Mouse (Mus musculus) G1E-ER4 (cell line): ENCODE measurements around the gene Vangl1. TPM values are rescaled to one million over a fixed set of nuclear protein-coding genes. Genes with fewer than 3 reads are reported as not detected.

Experiments
- GATA1 ChIP-seq: IDR thresholded peaks from one replicate; pipeline ENCODE4 v1.8.0; 2012; ENCODE audit warnings: low read length, inconsistent platforms
- polyA plus RNA-seq: library from polyadenylated mRNA; stranded (reverse); fragments of >175 nt; gene quantifications from 2 replicates; pipeline ENCODE4 v1.2.3, GENCODE M21; 2012

Gene Vangl1
- polyA plus RNA-seq, 1 experiment = 65.1 TPM

DNA sequence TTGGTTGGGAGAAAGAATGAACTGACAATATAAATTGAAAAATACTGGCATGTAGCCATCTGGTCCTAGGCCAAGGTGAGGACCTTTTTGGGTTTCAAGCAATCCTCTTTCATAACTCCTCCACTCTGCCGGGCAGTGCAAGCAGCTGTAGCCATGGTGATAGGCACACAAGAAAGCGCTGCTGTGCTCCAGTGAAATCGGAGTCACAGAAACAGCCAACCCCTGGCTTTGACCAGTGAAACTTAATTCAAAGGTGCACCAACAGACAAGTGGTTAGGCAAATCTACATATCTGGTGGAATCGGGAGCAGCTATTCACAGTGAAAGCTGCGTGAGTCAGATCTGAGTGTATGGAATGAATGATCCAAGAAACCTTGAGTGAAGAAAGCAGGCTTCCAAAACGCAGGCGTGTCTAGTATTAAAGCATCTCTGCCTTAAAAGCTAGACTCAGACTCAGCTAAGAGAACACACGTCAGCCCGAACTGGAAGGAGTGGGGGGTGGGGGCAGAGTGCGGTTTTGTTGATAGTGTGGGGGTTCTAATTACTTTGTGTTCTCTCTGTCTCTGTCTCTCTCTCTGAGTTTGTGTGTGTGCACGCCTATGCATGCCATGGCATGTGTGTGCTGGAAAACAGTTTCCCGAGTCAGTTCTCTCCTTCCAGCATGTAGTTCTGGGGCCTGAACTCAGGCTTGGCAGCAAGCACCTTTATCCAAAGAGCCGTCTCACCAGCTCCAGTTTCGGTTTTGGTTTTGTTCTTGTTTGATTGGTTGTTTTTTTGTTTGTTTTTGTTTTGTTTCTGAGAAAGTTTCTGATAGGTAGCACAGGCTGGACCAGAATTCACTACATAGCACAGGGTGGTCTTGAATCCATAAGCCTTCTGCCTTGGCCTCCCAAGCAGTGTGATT lies 44.8 kb downstream of the Vangl1 start:
- no peak for TF ChIP-seq GATA1

DNA sequence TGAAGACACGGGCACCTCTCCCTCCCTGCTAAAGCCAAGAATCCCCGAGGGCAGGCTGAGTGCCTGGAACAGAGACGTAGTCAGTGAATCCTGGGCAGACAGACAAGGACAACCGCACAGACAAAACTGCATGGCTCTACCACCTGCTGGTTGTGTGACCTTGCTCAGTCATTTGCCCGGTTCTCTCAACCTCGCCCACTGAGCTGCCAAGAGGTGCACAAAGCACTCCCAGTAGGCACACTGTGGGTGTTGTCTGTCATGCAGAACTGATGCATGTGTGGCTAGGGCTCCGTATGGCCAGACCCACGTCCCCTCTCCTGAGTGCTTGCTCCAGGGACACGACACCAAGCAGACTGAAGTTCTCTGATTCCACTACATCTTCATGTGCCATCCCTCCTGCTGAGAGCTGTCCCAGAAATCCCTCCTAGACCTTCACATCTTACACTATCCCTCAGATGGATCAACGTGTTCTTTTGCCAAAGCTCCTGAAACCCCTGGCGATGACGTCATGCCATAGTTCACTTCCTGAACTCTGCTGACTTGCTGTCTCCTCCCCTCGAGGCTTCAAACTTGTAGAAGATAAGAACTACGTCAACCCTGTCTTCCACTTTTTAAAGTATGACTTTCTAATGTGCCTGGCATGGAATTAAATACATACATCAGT lies 45.6 kb downstream of the Vangl1 start:
- no peak for TF ChIP-seq GATA1

DNA sequence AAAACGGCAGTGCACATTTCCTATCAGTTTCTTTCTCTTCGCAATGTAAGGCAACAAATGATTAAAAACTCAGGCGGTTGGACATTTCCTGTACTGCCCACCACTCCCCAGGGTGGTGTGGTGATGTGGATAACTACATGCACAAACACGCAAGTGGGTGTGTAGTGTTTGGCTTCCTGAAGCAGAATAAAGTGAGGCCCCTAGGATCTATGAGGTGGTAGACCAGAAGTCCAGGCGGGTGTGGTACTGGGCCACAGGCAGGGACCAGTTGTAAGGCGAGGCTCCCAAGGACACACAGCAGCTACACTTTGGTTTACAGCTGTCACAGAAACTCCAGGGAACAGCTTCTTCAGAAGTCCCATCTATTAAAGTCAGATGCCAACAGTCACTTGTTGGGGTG lies 46.8 kb downstream of the Vangl1 start:
- no peak for TF ChIP-seq GATA1

DNA sequence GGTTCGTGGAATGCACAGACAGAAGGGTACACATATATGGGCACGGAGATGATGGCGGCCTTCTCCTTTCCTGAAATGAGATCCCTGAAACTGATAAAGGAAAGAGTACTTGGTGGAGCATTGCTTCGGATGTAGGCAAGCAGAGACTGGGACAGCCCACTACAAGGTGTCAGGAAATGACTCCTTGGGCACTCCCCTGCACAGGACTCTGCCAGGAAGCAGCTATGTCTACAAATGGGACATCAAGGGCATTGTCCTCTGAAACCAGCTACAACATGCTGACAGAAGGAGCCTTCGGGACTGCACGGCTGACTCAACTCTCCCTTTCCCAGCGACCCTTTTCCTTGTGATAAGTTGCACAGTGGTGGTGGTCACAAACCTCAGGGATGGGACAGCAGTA lies 47.8 kb downstream of the Vangl1 start:
- no peak for TF ChIP-seq GATA1

DNA sequence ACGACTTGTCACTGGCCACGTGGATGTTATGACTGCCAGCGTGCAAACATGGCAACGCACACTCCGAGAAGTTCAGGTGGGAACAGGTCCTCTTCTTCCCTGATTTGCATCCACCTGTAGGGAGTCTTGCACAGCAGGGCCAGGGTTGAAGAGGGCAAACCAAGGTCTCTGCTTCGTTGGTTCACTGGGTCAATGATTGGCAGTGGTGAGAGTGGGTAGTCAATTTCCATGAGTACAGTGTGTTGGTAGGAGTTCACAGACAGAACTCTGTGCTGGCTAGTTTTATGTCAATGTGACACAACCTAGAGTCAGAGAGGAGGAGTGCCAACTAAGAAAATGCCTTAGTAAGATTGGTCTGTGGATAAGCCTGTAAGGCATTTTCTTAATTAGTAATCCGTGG lies 50.4 kb downstream of the Vangl1 start:
- no peak for TF ChIP-seq GATA1

DNA sequence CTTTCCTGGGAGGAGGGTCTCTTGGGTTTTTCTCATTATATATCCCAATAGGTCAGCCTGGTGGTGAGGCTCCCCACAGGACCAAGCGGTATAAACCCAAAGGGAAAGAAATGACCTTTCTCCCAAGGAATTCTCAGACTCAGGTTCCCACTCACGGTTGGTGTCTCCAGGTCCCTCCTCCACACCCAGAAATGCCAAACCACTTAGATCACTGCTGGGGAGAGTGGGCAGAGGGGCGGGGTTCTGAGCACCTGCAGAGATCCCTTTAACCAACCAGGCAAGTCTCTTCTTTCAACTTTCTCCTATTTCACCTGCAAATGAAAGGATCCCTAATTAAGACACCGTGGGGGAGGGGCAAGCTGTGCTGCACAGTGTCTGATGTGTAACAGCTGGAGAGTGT lies 51.6 kb downstream of the Vangl1 start:
- TF ChIP-seq GATA1 = no peak

DNA sequence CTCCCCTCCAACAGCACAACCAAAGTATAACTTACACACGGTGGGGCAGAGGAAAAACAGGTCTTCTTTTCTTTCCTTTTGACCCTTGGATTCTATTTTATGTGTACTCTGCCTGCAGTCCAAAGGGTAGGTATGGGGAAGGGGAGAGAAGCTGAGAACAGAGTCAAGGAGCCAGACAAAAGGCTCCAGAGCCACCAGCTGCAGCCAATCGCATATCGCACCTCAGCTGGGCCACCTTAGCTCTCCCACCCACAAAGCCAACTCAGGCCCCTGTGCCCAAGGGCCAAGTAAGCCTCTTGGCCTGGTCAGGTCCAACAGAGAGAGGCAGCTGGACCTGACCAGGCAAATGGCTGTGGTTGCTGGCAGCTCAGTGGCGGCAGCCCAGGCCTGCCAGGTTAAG lies 52.0 kb downstream of the Vangl1 start:
- no peak for TF ChIP-seq GATA1

DNA sequence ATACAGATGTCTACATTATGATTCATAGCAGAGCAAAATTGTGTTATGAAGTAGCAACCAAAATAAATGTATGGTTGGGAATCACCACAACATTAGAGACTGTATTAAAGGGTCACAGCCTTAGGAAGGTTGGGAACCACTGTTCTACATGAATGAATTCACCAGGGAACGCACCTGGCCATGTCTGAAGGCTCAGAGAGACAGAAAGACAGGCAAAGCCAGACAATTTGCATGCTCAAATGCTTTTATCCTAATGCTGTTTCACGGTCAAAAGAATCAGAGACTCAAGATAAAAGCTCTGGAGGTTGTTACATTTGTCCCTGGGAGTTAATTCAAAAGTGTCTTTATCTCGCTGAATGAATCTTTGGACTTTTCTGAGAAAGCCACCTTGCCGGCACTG lies 52.6 kb downstream of the Vangl1 start:
- no peak for TF ChIP-seq GATA1

DNA sequence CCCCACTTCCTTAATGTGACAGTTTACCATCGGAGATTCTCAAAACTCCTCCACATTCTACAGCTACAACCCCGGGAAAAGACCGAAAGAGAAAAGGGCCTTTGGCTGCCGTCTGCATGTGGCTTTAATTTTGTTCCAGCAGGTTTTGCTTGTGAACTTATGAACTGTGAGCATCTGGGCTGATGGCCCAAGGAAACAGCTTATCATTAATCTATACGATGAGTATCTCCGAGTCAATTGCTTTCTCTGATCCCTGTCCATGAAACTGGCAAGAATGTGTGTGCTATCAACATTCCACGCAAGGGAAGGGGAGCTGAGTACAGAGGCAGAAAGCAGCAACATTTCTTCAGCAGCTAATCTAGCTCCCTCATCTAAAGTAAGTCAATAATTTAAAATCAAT lies 54.6 kb downstream of the Vangl1 start:
- TF ChIP-seq GATA1 = no peak

DNA sequence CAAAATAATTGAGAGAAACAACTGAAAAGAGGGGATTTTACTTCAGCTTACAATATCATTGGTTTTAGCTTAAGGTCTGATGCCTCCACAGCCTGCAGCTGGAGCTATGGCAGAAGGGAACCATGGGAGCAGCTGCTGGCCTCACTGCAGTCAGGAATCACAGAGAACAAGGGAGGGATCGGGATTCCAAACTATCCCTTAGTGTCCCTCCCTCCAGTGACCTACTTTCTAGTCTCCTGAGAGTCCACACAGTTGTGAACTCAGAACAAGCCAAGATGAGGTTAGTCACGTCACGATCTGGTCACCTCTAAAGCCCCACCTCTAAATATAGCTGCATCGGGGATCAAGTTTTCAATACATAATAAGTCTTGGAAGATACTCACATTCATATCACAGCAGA lies 57.3 kb downstream of the Vangl1 start:
- TF ChIP-seq GATA1 = no peak

DNA sequence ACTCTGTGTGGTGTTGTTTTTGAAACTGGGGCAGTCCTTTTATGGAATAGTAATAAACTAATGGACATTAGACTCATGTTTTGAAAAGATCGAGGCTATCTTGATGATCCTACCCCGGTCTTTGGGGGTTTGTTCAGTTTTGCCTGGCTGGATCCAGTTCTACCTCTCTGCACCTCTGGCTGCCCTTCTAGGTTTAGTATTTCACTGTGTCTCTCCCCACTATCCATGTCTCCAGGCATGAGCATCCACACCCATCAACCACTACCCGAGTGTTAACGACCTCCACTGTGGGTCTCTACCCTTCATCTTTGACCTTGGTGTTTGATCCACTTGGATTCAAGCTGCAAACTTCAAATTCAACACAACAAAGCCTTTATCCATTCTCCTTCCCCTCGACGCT lies 58.1 kb downstream of the Vangl1 start:
- no peak for TF ChIP-seq GATA1

DNA sequence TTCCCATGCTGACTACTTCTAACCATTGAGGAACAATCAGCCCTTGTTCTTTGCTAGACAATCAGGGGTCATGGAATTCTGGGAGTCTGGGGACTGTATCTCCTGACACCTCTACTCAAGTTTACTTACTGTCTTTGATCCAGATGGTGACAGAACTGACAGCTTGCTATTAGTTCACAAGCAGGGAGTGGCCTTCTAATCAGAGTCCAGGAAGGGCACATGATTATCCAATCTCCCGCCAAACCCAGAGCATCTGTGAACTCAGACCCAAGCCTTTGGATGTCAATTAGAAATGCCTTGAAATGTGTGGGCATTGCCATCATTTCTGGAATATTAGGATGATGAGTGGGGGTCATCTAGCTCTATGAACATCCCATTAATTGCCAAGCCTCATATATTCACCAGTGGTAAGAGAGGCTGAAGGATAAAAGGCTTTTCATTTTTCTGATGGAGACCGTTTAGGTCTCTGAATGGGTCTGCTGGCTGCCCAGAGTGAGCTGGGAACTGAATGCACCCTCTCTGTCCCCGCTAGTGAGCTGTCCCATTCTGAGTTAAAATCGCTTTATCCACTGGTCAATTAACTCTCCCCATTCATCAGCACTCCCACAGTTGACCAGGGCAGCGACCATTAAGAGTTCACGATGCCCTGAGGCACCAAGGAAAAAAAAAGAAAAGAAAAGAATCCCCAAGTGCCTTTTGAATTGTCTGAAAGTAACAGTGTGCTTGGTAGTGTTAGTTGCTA lies 58.7 kb downstream of the Vangl1 start:
- no peak for TF ChIP-seq GATA1

DNA sequence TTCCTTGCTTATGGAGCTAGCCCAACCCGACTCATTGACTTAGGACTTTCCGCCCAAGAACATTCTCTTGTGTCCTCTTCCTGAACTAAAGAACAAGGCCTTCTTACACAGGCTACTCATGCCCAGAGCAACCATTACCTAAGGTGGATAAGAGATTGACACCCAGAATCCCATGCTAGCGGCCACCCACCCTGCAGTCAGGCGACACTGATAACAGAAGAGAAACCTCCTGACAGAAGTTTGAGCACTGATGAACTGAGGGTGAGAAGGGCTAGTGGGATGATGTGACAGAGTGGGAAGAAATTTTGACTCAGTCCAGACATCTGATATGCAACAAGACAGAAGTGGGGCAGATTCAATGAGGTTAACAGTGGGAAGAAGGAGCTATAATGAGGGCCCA lies 60.1 kb downstream of the Vangl1 start:
- TF ChIP-seq GATA1 = no peak

DNA sequence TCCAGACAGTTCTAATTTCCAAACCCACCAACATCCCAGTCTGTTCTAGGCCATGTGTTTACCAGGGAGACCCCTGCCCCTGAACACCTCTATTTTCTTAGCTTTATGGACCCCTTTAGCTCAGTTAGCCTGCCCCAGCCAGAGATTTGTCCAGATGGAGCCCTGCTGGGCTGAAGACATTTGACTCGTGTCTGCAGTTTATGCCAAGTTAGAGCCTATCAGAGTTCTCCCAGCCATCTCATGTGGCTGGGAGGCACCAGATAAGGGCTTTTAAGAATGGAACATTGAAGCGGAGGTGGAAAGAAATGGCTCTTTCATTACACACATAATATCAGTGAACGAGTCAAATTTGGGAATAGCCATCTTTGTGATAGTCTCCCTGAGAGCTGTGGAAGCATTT lies 61.0 kb downstream of the Vangl1 start:
- no peak for TF ChIP-seq GATA1

DNA sequence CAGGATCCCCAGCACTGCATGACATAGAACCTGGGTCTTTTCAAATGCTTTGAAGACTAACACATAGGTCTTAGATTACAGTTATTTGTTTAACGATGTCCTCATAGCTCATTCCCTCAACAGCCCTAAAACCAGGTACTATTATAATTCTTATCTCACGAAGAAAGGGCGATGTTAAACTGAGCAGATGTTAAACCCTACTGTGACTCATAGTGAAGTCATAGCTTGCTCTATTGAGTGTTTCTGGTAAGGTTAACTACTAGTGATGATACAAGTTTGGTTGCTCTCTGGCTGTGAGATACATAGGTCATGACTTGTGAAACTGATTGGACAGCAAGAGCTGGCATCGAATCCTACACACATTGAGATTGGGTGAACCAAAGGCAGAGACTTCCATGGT lies 61.5 kb downstream of the Vangl1 start:
- no peak for TF ChIP-seq GATA1

DNA sequence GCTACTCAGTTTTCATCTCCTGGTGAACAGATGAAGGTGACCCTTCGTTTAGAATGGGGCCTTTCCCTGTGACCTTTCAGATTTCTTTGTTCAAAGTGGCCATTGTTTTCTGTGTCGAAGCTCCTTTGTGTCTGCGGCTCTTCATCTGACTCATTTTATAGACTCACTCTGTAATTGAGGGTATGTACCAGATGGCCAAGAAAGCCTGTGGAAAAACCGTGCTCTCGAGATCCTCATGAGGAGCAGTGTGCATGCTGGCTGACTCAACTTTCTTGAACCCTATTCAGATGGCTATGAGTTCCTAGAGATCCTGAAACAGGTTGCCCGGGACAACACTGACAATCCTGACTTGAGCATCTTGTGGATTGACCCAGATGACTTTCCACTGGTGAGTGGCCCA lies 62.6 kb downstream of the Vangl1 start:
- TF ChIP-seq GATA1 = no peak
